Mouse (Mus musculus) right cerebral cortex, postnatal 36 days (tissue): ENCODE measurements around the gene Pkp3.

ENCODE experiments used
- DNase-seq, 2 experiments: peaks; one replicate each; pipeline ENCODE4 v3.0.0; 2022; ENCODE audit warnings: low spot score in 2 of 2, mixed read lengths in 1 of 2

The Pkp3 gene

DNA sequence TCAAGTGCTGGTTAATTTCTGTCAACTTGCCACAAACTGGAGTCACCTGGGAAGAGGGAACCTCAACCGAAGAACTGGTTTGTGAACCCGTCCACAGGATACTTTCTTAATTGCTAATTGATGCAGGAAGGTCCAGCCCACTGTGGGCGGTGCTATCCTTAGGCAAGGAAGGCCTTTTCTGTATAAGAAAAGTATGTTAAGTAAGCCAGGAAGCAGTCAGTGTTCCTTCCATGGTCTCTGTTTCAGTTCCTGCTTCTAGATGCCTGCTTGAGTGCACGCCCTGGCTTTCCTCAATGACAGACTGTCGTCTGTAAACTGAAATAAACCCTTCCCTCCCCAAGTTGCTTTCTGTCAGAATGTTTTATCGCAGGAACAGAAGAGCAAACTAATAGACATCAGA is 21.0 kb upstream of the Pkp3 start:
- no peak for DNase-seq

DNA sequence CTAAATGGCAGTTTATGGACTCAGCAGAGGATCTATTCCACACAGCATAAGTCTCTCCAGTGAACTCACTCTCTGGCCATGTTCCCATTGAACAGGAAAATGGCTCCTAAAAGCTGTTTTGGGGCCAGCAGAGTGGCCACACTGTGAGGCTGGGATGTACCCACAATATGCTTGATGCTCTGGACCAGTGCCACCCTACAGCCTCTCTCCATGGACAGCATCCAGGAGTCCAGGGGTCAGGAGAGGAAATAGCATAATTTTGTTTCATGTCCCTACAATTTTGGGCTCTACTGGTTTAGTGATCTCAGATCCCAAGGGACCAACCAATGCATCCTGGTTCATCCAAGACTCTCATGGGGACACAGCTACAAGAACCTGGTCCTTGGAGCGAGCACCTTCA is 20.5 kb upstream of the Pkp3 start:
- no peak for DNase-seq

- no peak for DNase-seq
Measured at GRCm38 (mm10) chr7:141058601-141059341, 19.2 kb upstream of the Pkp3 start.

DNA sequence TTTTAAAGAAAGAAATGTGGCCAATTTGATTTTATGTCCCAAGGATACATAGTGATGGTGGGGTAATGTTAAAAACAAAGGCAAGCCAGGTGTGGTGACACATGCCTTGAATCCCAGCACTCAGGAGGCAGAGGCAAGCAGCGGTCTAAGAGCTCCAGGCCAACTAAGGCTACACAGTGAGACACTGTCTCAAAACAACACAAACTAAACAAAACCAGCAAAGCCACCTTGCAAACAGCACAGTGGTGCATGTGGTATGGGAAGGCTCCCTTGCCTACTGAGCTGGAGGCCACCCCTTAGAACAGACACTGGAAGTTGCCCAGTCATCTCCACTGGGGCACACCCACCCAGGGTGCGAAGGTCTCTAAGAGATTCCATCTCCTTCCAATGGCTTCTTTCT is 18.1 kb upstream of the Pkp3 start:
- DNase-seq = no peak

DNA sequence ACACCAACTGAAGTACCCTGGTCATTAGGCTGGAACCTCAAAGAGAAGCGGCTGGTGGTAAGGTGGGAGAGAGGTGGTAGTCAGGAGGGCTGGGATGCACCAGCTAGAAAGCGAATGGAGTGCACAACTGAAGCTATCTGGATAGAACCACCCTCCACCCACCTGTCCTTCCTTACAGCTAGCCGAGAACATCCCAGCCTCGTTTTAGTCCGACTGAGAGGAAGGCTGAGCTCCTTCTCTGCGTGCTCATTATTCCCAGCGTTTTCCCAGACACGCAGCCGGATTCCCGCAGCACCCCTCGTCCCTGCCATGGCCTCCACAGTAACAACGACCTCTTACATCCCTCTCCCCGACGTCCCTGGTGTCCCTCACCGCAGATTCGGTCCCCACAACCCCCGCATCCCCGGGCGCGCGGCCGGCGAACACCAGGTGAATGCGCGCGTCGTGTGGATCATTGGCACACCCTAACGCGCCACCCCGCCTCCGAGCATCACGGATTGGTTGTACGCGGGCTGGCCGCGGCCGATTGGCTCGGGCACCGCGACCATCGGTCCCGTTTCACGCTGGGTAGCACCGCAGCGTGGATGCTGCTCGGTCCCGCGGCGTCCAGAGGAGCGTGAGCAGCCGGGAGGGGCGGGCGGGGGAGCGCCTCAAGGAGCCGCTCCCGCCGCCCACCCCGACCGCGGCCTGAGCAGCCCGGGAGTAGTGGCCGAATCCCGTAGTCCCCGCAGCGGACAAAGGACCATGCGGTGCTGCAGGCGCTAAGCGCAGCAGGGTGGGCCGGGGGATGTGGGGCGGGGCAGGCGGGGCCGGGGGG is 17.4 kb upstream of the Pkp3 start, which contains the start of gene B4galnt4:
Gene B4galnt4 (plus strand): TSS at position 679 of the 817 bp plus-strand sequence.
- peak; percentile 93 to 95 for DNase-seq

DNA sequence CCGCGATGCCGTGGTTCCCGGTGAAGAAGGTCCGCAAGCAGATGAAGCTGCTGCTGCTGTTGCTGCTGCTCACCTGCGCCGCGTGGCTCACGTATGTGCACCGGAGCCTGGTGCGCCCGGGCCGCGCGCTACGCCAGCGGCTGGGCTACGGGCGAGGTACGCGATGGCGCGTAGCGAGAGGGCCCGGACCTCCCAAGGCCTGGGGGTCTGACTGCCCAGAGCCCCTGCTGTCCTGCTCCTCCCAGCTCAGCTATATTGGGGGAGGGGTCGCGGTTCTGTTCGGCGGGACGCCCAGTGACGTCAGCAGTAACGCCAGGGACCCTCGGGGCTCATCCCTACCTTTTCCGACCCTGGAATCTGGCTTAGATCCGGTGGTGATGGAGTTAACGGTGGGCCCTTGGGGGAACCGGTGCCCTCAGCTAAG is 16.7 kb upstream of the Pkp3 start:
- no peak for DNase-seq

GRCm38 (mm10) chr7:141062525-141062924 is 15.5 kb upstream of the Pkp3 start:
- no peak for DNase-seq

- DNase-seq = no peak
Measured at GRCm38 (mm10) chr7:141063353-141063752, 14.7 kb upstream of the Pkp3 start.

DNA sequence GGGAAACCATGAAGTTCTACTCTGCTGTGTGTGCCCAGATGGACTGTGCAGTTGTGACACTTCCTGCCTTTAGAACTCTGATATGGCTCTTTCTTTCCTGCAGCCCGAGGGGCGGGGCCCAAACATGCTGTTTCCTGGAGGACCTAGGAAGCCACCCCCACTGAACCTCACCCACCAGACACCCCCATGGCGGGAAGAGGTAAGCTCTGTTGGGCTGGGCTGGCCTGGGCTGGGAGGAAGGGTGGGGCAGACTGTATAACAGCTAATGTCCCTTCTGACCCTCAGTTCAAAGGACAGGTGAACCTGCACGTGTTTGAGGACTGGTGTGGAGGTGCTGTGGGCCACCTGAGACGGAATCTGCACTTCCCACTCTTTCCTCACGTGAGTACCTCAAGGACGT is 13.8 kb upstream of the Pkp3 start:
- no peak for DNase-seq

DNA sequence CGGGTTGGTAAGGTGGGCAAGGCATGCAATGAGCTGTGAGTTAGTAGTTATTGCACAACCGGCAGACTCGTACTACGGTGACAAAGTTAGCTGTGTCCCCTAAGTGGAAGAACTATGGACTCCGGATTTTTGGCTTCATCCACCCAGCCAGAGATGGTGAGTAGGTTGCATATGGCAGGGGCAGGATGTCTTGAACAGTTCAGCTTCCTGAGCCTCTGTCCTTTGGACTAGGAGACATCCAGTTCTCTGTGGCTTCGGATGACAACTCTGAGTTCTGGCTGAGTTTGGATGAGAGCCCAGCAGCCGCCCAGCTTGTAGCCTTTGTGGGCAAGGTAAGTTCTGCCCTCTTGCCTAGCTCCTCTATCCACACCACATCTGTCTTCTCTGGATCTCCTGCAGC is 13.4 kb upstream of the Pkp3 start:
- DNase-seq = no peak

GRCm38 (mm10) chr7:141068351-141068750 is 9.7 kb upstream of the Pkp3 start:
- DNase-seq = no peak

GRCm38 (mm10) chr7:141070058-141070862 is 7.8 kb upstream of the Pkp3 start:
- DNase-seq = peak in 1 of 2 experiments; percentile 65

DNA sequence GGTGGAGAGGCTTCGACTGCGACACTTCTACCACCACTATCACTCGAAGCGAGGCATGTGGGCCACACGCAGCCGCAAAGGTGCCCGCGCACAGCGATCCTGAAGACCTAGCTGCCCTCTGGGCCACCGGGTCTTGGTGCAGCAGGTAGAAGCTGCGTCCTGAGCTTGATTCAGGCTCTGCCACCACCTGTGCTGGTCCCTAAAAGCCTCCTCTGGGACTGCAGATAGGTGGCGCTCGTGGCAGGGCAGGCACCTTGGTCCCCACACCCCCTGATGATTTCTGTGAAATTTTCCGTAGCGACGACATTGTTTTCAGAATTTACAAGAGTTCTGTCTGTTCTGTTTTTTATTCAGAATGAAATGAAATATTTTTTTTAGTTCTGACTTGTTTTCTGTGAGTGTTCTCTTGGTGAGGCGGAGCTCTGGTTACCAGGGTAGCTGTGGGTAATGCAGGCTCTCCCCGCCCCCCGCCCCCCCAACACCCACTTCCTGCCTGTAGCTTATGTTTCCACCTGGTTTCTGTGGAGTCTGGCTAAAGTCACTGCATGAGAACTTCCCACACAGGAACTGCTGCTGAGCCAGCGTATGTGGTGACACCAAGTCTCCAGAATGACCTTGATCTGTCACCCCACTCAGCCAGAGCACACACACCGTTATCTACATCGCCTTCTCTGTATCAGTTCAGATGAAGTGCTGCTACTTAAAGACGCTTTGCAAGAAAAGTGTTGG is 5.8 kb upstream of the Pkp3 start:
- DNase-seq = no peak

DNA sequence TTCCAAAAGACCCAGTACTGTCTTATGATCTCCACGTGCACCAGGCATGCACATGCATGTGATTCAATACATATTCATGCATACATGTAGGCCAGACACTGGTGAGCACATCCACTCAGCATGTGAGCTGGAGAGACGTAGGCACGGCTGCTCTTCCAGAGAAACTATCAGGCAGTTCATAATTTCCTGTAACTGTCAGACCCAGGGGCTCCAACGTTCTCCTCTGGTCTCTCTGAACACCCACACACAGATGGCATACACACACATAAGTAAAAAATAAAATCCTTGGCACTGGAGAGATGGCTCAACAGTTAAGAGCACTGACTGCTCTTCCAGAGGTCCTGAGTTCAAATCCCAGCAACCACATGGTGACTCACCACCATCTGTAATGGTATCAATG is 4.2 kb upstream of the Pkp3 start:
- no peak for DNase-seq

- DNase-seq = no peak
Measured at GRCm38 (mm10) chr7:141078876-141079275, 858 bp downstream of the Pkp3 start.

- DNase-seq = no peak
Measured at GRCm38 (mm10) chr7:141079481-141080449, 1.7 kb downstream of the Pkp3 start.

DNA sequence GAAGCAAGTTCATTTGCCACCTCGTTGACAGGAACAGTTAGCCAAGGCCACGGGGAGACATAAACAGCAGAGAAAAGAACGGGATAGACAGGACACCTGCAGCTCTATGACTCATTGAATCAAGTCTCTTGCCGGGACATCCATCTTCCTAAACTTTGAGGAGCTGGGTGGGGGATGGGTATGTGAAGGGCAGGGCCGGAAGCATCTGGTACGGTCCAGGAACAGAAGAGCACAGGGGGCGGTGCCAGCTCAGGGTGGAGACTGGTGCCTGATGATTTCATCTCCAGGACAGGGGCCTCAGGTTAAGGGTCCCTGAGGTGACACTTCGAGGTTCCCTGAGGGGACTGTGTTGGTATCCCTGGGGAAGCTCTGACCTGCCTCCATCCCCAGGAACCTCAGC is 9.9 kb downstream of the Pkp3 start:
- no peak for DNase-seq

DNA sequence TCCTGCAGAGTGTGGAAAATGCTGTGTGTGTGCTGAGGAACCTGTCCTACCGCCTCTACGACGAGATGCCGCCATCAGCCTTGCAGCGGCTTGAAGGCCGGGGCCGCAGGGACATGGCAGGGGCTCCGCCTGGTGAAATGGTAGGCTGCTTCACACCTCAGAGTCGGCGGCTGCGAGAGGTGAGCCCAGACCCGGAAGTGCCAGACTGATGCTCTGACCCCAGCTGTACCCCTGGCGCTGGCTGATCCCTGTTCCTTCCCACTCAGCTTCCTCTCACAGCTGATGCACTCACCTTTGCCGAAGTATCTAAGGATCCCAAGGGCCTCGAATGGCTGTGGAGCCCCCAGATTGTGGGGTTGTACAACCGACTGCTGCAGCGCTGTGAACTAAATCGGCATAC is 10.5 kb downstream of the Pkp3 start:
- DNase-seq = no peak

DNA sequence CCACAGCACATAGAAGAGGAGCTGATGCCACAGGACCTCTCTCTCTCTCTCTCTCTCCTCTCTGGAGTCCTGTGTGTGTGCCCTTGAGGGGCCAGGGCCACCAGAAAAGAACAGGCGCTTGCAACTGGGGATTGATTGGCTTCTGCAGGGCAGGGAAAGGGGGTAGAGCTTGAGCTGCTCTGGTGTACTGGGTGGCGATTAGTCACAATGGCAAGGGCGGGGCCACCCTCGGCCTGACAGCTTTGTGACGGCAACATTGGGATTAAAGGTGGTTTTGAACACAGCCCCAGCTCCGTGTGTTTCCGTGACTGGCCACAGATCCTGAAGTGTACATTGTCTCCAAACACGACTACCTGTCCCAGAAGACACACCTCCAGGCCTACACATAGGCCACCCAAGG is 12.2 kb downstream of the Pkp3 start:
- DNase-seq = no peak

DNA sequence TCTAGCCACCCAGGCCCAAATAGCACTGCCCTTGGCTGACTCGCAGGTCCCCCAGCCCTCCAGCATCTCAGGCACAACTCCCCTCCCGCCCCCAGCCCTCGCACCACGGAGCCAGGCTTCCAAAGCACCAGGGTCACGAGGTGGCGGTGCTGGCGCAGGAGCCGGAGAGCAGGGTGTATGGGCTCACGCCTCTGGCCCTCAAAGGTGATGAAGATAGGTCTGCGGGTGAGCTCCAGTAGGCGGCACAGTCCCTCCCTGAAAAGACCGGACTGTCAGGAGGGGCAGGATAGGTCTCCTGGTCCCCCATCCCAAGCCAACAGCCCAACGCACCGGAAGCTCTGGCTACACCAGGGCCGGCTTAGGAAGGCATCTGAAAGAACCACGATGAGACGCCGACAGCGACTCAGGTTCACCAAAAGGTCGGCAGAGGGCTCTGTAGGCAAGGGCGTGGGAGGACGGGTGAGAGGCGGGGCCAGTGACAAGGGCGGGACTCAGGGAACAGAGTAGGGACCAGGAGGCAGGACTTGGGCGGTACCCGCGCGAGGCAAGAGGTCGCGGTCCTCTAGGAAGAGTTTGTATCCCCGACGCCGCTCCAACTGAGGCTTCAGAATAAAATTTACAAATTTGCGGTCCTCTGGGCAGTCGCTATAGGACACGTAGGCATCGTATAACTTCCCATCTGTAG is 14.2 kb downstream of the Pkp3 start:
- DNase-seq = peak in 1 of 2 experiments; percentile 32
